Mouse (Mus musculus) brain, embryonic 14.5 days (tissue): ENCODE data around the gene Rasgef1b. TPM values are rescaled to one million over a fixed set of nuclear protein-coding genes. Genes with fewer than 3 reads are reported as not detected.

ENCODE experiments used
- DNase-seq: peaks from one replicate; pipeline ENCODE4 v3.0.0-alpha.2; 2011; ENCODE audit warnings: low read depth
- CTCF ChIP-seq: fragments of 200-500 bp; IDR thresholded peaks from 2 replicates; pipeline ENCODE4 v1.5.1; 2012; ENCODE audit warnings: inconsistent platforms, mild to moderate bottlenecking, moderate library complexity, borderline replicate concordance; ENCODE audit not compliant: insufficient read depth, insufficient read length; ENCODE audit errors: extremely low read depth
- POLR2A ChIP-seq: fragments of 200-500 bp; IDR thresholded peaks from 2 replicates; pipeline ENCODE4 v1.6.1; 2012; ENCODE audit warnings: mild to moderate bottlenecking, inconsistent platforms, borderline replicate concordance; ENCODE audit not compliant: poor library complexity, insufficient read depth, insufficient read length, severe bottlenecking; ENCODE audit errors: extremely low read depth
- polyA plus RNA-seq: library from polyadenylated mRNA; depleted of rRNA; stranded (reverse); fragments of >200 nt; gene quantifications from 2 replicates; pipeline ENCODE4 v1.2.3, GENCODE M21; 2012

Rasgef1b gene
- polyA plus RNA-seq, 1 experiment: 37.4 TPM

- TF ChIP-seq POLR2A (no peak), CTCF (no peak)
- no peak for DNase-seq
These were observed 343.1 kb downstream of the Rasgef1b start for GRCm38 (mm10) chr5:99385737-99386136.

- no peak for TF ChIP-seq POLR2A
- no peak for TF ChIP-seq CTCF
These were observed 343.8 kb downstream of the Rasgef1b start for GRCm38 (mm10) chr5:99385090-99385489.

GRCm38 (mm10) chr5:99383783-99384281 is 345.0 kb downstream of the Rasgef1b start:
- TF ChIP-seq POLR2A (no peak), CTCF (no peak)
- DNase-seq: no peak

More at GRCm38 (mm10) chr5:99385090-99385489, 343.8 kb downstream of the Rasgef1b start:
- DNase-seq: no peak

GRCm38 (mm10) chr5:99382786-99383185 is 346.1 kb downstream of the Rasgef1b start:
- peak; percentile 47 for DNase-seq
- TF ChIP-seq CTCF: no peak
- no peak for TF ChIP-seq POLR2A

- no peak for TF ChIP-seq POLR2A
- no peak for TF ChIP-seq CTCF
- DNase-seq: no peak
These were observed 347.2 kb downstream of the Rasgef1b start for GRCm38 (mm10) chr5:99381639-99382038.

- TF ChIP-seq CTCF (no peak), POLR2A (no peak)
- no peak for DNase-seq
These were observed 348.0 kb downstream of the Rasgef1b start for GRCm38 (mm10) chr5:99380882-99381281.

- TF ChIP-seq CTCF: no peak
- DNase-seq: peak; percentile 34
These were observed 348.7 kb downstream of the Rasgef1b start for GRCm38 (mm10) chr5:99380166-99380565.

- peak; percentile 79 for DNase-seq
- TF ChIP-seq POLR2A (no peak), CTCF (no peak)
These were observed 350.2 kb downstream of the Rasgef1b start for GRCm38 (mm10) chr5:99378437-99379226.

- DNase-seq: no peak
- TF ChIP-seq POLR2A: no peak
- TF ChIP-seq CTCF: no peak
These were observed 353.1 kb downstream of the Rasgef1b start for GRCm38 (mm10) chr5:99375725-99376124.

- TF ChIP-seq CTCF: no peak
- TF ChIP-seq POLR2A: no peak
- no peak for DNase-seq
These were observed 354.4 kb downstream of the Rasgef1b start for GRCm38 (mm10) chr5:99374460-99374859.

- no peak for DNase-seq
- TF ChIP-seq POLR2A (no peak), CTCF (no peak)
These were observed 355.2 kb downstream of the Rasgef1b start for GRCm38 (mm10) chr5:99373570-99374151.

GRCm38 (mm10) chr5:99370636-99371035 is 358.2 kb downstream of the Rasgef1b start:
- no peak for TF ChIP-seq CTCF
- TF ChIP-seq POLR2A: no peak
- no peak for DNase-seq
